Mouse (Mus musculus) forebrain, embryonic 15.5 days (tissue): ENCODE data around the gene Mpped1. TPM values are rescaled to one million over a fixed set of nuclear protein-coding genes. Genes with fewer than 3 reads are reported as not detected.

Experiments
- ATAC-seq: fragments of 200-750 bp; cut with Nextera tagmentation; replicated peaks from 2 replicates; pipeline ENCODE4 v1.8.0; 2017; ENCODE audit warnings: mild to moderate bottlenecking, moderate TSS enrichment, moderate library complexity
- H3K27ac ChIP-seq: fragments of 300-500 bp; sonication (generic); replicated peaks from 2 replicates; pipeline ENCODE4 v1.5.1; 2015; ENCODE audit warnings: mild to moderate bottlenecking, inconsistent platforms
- H3K27me3 ChIP-seq: fragments of 300-500 bp; sonication (generic); 2 replicates; pipeline ENCODE4 v1.6.1; 2015; ENCODE audit warnings: inconsistent platforms
- H3K36me3 ChIP-seq: fragments of 300-500 bp; sonication (generic); 2 replicates; pipeline ENCODE4 v1.6.1; 2015; ENCODE audit warnings: mild to moderate bottlenecking, inconsistent platforms
- H3K4me1 ChIP-seq: fragments of 300-500 bp; sonication (generic); 2 replicates; pipeline ENCODE4 v1.6.1; 2015; ENCODE audit warnings: inconsistent platforms
- H3K4me2 ChIP-seq: fragments of 300-500 bp; sonication (generic); replicated peaks from 2 replicates; pipeline ENCODE4 v1.6.1; 2015; ENCODE audit warnings: mild to moderate bottlenecking, inconsistent platforms
- H3K4me3 ChIP-seq: fragments of 300-500 bp; sonication (generic); 2 replicates; pipeline ENCODE4 v1.5.1; 2015; ENCODE audit warnings: mild to moderate bottlenecking, inconsistent platforms
- H3K9ac ChIP-seq: fragments of 300-500 bp; sonication (generic); replicated peaks from 2 replicates; pipeline ENCODE4 v1.6.1; 2015; ENCODE audit warnings: mild to moderate bottlenecking, inconsistent platforms
- H3K9me3 ChIP-seq: fragments of 300-500 bp; sonication (generic); 2 replicates; pipeline ENCODE4 v1.6.1; 2016; ENCODE audit warnings: inconsistent platforms
- WGBS: fragments of 180-500 bp; shearing (Covaris S2); methylation state at CpG from one replicate; pipeline ENCODE4 v1.1.7; 2015; ENCODE audit warnings: mixed read lengths; 5-methylcytosine and 5-hydroxymethylcytosine counted together
- polyA plus RNA-seq: library from polyadenylated mRNA; unstranded; fragments of >200 nt; fragmentation: Nextera tagmentation; extraction: Ambion mirVana; gene quantifications from 2 replicates; pipeline ENCODE4 v1.2.1, GENCODE M21; 2015

Gene Mpped1
- polyA plus RNA-seq, result 323 and 347 TPM in 2 replicates

- 3% methylated on average over 26 of the region's 37 CpGs for WGBS
- H3K4me2 ChIP-seq, result peak within 1 kb of the TSS; percentile 80
- H3K27ac ChIP-seq, result peak within 1 kb of the TSS; percentile 95
- peak within 1 kb of the TSS; percentile 80 for H3K4me3 ChIP-seq
- peaks cover 67% of the 10 kb centered on the region for H3K4me1 ChIP-seq
- no peak for ATAC-seq
- H3K36me3 ChIP-seq, result no peaks in the 10 kb centered on the region
- no peaks in the 10 kb centered on the region for H3K9me3 ChIP-seq
- peak within 1 kb of the TSS; percentile 81 for H3K9ac ChIP-seq
- no peaks in the 10 kb centered on the region for H3K27me3 ChIP-seq
Measured at GRCm38 (mm10) chr15:83779387-83779786, at the start of gene Mpped1. Gene Mpped1, plus strand, starts transcription at chr15:83779467.

GRCm38 (mm10) chr15:83740676-83741422 is 38.4 kb upstream of the Mpped1 start:
- WGBS, result 21% methylated on average over 21 of the region's 21 CpGs
- Histone ChIP-seq H3K4me1 (peaks cover 12% of the 10 kb centered on the region), H3K9ac (no peak overlapping the region), H3K4me2 (no peak overlapping the region), H3K27ac (no peak overlapping the region), H3K27me3 (no peaks in the 10 kb centered on the region), H3K36me3 (no peaks in the 10 kb centered on the region), H3K4me3 (no peak overlapping the region), H3K9me3 (no peaks in the 10 kb centered on the region)
- no peak for ATAC-seq

GRCm38 (mm10) chr15:83742018-83742417 is 37.2 kb upstream of the Mpped1 start:
- no peak overlapping the region for H3K4me2 ChIP-seq
- H3K27ac ChIP-seq, result no peak overlapping the region
- no peaks in the 10 kb centered on the region for H3K36me3 ChIP-seq
- 94% methylated on average over 1 of the region's 1 CpGs for WGBS
- no peak overlapping the region for H3K9ac ChIP-seq
- H3K27me3 ChIP-seq, result no peaks in the 10 kb centered on the region
- no peak for ATAC-seq
- H3K9me3 ChIP-seq, result no peaks in the 10 kb centered on the region
- peaks cover 17% of the 10 kb centered on the region for H3K4me1 ChIP-seq
- H3K4me3 ChIP-seq, result no peak overlapping the region

GRCm38 (mm10) chr15:83746311-83746710 is 33.0 kb upstream of the Mpped1 start:
- peaks cover 9% of the 10 kb centered on the region for H3K4me1 ChIP-seq
- H3K4me3 ChIP-seq, result no peak overlapping the region
- no peak overlapping the region for H3K9ac ChIP-seq
- 57% methylated on average over 16 of the region's 16 CpGs for WGBS
- H3K27me3 ChIP-seq, result no peaks in the 10 kb centered on the region
- no peak overlapping the region for H3K27ac ChIP-seq
- H3K36me3 ChIP-seq, result no peaks in the 10 kb centered on the region
- no peak overlapping the region for H3K4me2 ChIP-seq
- no peaks in the 10 kb centered on the region for H3K9me3 ChIP-seq
- no peak for ATAC-seq

- Histone ChIP-seq H3K27ac (no peak overlapping the region), H3K4me3 (no peak overlapping the region), H3K4me1 (peaks cover 5% of the 10 kb centered on the region; the same call in 1 of the 2 replicates), H3K27me3 (no peaks in the 10 kb centered on the region), H3K9ac (no peak overlapping the region), H3K4me2 (no peak overlapping the region), H3K36me3 (no peaks in the 10 kb centered on the region), H3K9me3 (no peaks in the 10 kb centered on the region)
- ATAC-seq, result no peak
- 82% methylated on average over 6 of the region's 6 CpGs for WGBS
Measured at GRCm38 (mm10) chr15:83748986-83749385, 30.3 kb upstream of the Mpped1 start.

- no peak overlapping the region for H3K27ac ChIP-seq
- 66% methylated on average over 9 of the region's 9 CpGs for WGBS
- ATAC-seq, result no peak
- no peaks in the 10 kb centered on the region for H3K27me3 ChIP-seq
- no peaks in the 10 kb centered on the region for H3K36me3 ChIP-seq
- H3K4me3 ChIP-seq, result no peak overlapping the region
- no peaks in the 10 kb centered on the region for H3K9me3 ChIP-seq
- H3K4me2 ChIP-seq, result no peak overlapping the region
- H3K9ac ChIP-seq, result no peak overlapping the region
- H3K4me1 ChIP-seq, result peaks cover 5% of the 10 kb centered on the region; the same call in 1 of the 2 replicates
Measured at GRCm38 (mm10) chr15:83749436-83749835, 29.8 kb upstream of the Mpped1 start.

GRCm38 (mm10) chr15:83756742-83757141 is 22.5 kb upstream of the Mpped1 start:
- no peaks in the 10 kb centered on the region for H3K27me3 ChIP-seq
- no peak for ATAC-seq
- 30% methylated on average over 9 of the region's 9 CpGs for WGBS
- no peak overlapping the region for H3K27ac ChIP-seq
- no peak overlapping the region for H3K9ac ChIP-seq
- H3K4me1 ChIP-seq, result peaks cover 20% of the 10 kb centered on the region
- no peak overlapping the region for H3K4me2 ChIP-seq
- H3K9me3 ChIP-seq, result no peaks in the 10 kb centered on the region
- H3K4me3 ChIP-seq, result no peak overlapping the region
- H3K36me3 ChIP-seq, result no peaks in the 10 kb centered on the region

GRCm38 (mm10) chr15:83758958-83759357 is 20.3 kb upstream of the Mpped1 start:
- H3K27ac ChIP-seq, result 0 out of 2 replicates have a peak overlapping the region, but pooled peaks have one; percentile 11
- H3K36me3 ChIP-seq, result no peaks in the 10 kb centered on the region
- H3K9ac ChIP-seq, result no peak overlapping the region
- no peaks in the 10 kb centered on the region for H3K9me3 ChIP-seq
- ATAC-seq, result no peak
- no peak overlapping the region for H3K4me3 ChIP-seq
- 8% methylated on average over 4 of the region's 4 CpGs for WGBS
- no peaks in the 10 kb centered on the region for H3K27me3 ChIP-seq
- H3K4me1 ChIP-seq, result peaks cover 26% of the 10 kb centered on the region
- no peak overlapping the region for H3K4me2 ChIP-seq

GRCm38 (mm10) chr15:83760683-83761082 is 18.6 kb upstream of the Mpped1 start:
- Histone ChIP-seq H3K27me3 (no peaks in the 10 kb centered on the region), H3K9me3 (no peaks in the 10 kb centered on the region), H3K4me3 (no peak overlapping the region), H3K36me3 (no peaks in the 10 kb centered on the region), H3K27ac (no peak overlapping the region), H3K9ac (no peak overlapping the region), H3K4me1 (peaks cover 36% of the 10 kb centered on the region), H3K4me2 (no peak overlapping the region)
- WGBS, result 0% methylated on average over 10 of the region's 10 CpGs
- ATAC-seq, result peak; percentile 29

GRCm38 (mm10) chr15:83761512-83761911 is 17.8 kb upstream of the Mpped1 start:
- ATAC-seq, result no peak
- H3K4me3 ChIP-seq, result no peak overlapping the region
- H3K4me2 ChIP-seq, result no peak overlapping the region
- H3K27me3 ChIP-seq, result no peaks in the 10 kb centered on the region
- H3K9me3 ChIP-seq, result no peaks in the 10 kb centered on the region
- peak overlapping the region; percentile 13; the same call in 1 of the 2 replicates for H3K27ac ChIP-seq
- WGBS, result 82% methylated on average over 13 of the region's 13 CpGs
- peaks cover 45% of the 10 kb centered on the region for H3K4me1 ChIP-seq
- H3K36me3 ChIP-seq, result no peaks in the 10 kb centered on the region
- H3K9ac ChIP-seq, result no peak overlapping the region

GRCm38 (mm10) chr15:83765388-83766029 is 13.8 kb upstream of the Mpped1 start:
- no peak overlapping the region for H3K4me2 ChIP-seq
- ATAC-seq, result peak; percentile 73
- no peaks in the 10 kb centered on the region for H3K27me3 ChIP-seq
- H3K9me3 ChIP-seq, result no peaks in the 10 kb centered on the region
- 7% methylated on average over 6 of the region's 6 CpGs for whole genome bisulfite sequencing
- H3K9ac ChIP-seq, result no peak overlapping the region
- H3K36me3 ChIP-seq, result no peaks in the 10 kb centered on the region
- H3K27ac ChIP-seq, result peak overlapping the region; percentile 50; the same call in 1 of the 2 replicates
- H3K4me3 ChIP-seq, result no peak overlapping the region
- peaks cover 38% of the 10 kb centered on the region for H3K4me1 ChIP-seq

GRCm38 (mm10) chr15:83771346-83772053 is 7.8 kb upstream of the Mpped1 start:
- 55% methylated on average over 8 of the region's 8 CpGs for whole genome bisulfite sequencing

More at GRCm38 (mm10) chr15:83771346-83772053, 7.8 kb upstream of the Mpped1 start:
- Histone ChIP-seq H3K4me1 (peaks cover 39% of the 10 kb centered on the region), H3K9ac (no peak overlapping the region), H3K27me3 (no peaks in the 10 kb centered on the region), H3K9me3 (no peaks in the 10 kb centered on the region), H3K4me2 (no peak overlapping the region), H3K4me3 (no peak overlapping the region), H3K27ac (peak overlapping the region; percentile 82), H3K36me3 (no peaks in the 10 kb centered on the region)
- peak; percentile 81 for ATAC-seq
